Mouse (Mus musculus) ES-Bruce4 (cell line): Measurements from ENCODE around the gene Rnf121.

Experiments
- EP300 ChIP-seq: IDR thresholded peaks from 2 replicates; pipeline ENCODE4 v1.6.1; 2011; ENCODE audit warnings: low read depth, low read length; ENCODE audit not compliant: insufficient read depth
- POLR2A ChIP-seq: IDR thresholded peaks from one replicate; pipeline ENCODE4 v1.8.1; 2011; ENCODE audit warnings: low read length; ENCODE audit not compliant: insufficient read depth

- TF ChIP-seq EP300 (no peak), POLR2A (no peak)
These were observed 1.4 kb downstream of the Rnf121 start for GRCm38 (mm10) chr7:102063891-102064290.
